Mouse (Mus musculus) embryo, embryonic 9.5 days (tissue): Measurements from ENCODE around the gene Arhgap18.
"Not testable (repeated sequence)": the region's sequence is repeated elsewhere in the genome, so short reads cannot be mapped to it uniquely, and the experiment has no call there.

ENCODE experiments used
- DNase-seq: peaks from one replicate; pipeline ENCODE4 v3.0.0-alpha.2; 2017; ENCODE audit errors: extremely low spot score

Gene Arhgap18

GRCm38 (mm10) chr10:26900426-26900825, 147.2 kb downstream of the Arhgap18 start:
- DNase-seq: no peak

GRCm38 (mm10) chr10:26903781-26904180, 150.6 kb downstream of the Arhgap18 start:
- no peak for DNase-seq

- DNase-seq: no peak
Measured at GRCm38 (mm10) chr10:26911176-26911575, 158.0 kb downstream of the Arhgap18 start.

- DNase-seq: no peak
Measured at GRCm38 (mm10) chr10:26912112-26912797, 159.0 kb downstream of the Arhgap18 start.

GRCm38 (mm10) chr10:26912807-26913206, 159.6 kb downstream of the Arhgap18 start:
- DNase-seq: no peak

- peak; percentile 50 for DNase-seq
Measured at GRCm38 (mm10) chr10:26919307-26919977, 166.2 kb downstream of the Arhgap18 start.

GRCm38 (mm10) chr10:26920383-26920979, 167.3 kb downstream of the Arhgap18 start:
- DNase-seq: peak; percentile 23

GRCm38 (mm10) chr10:26936056-26936455, 182.8 kb downstream of the Arhgap18 start:
- DNase-seq: not testable (repeated sequence)

- not testable (repeated sequence) for DNase-seq
Measured at GRCm38 (mm10) chr10:26938464-26938863, 185.2 kb downstream of the Arhgap18 start.

- no peak for DNase-seq
Measured at GRCm38 (mm10) chr10:26939549-26939948, 186.3 kb downstream of the Arhgap18 start.

GRCm38 (mm10) chr10:26948331-26948730, 195.1 kb downstream of the Arhgap18 start:
- DNase-seq: no peak

GRCm38 (mm10) chr10:26949667-26950066, 196.4 kb downstream of the Arhgap18 start:
- no peak for DNase-seq

- DNase-seq: no peak
Measured at GRCm38 (mm10) chr10:26950448-26950847, 197.2 kb downstream of the Arhgap18 start.

GRCm38 (mm10) chr10:26958513-26958912, 205.3 kb downstream of the Arhgap18 start:
- no peak for DNase-seq
